Mouse (Mus musculus) R1 (cell line): Measurements from ENCODE around the gene Galnt16.

Source experiments
- DNase-seq: peaks from one replicate; pipeline ENCODE4 v3.0.0-alpha.2; 2018; ENCODE audit warnings: low read depth, low spot score

Galnt16 gene

GRCm38 (mm10) chr12:80598756-80599155, 80.7 kb downstream of the Galnt16 start:
- no peak for DNase-seq

GRCm38 (mm10) chr12:80601597-80602269, 83.7 kb downstream of the Galnt16 start:
- DNase-seq = no peak

- DNase-seq = no peak
These were observed 84.4 kb downstream of the Galnt16 start for GRCm38 (mm10) chr12:80602432-80602831.

- DNase-seq = no peak
These were observed 85.5 kb downstream of the Galnt16 start for GRCm38 (mm10) chr12:80603566-80603965.

GRCm38 (mm10) chr12:80604218-80604617, 86.1 kb downstream of the Galnt16 start:
- no peak for DNase-seq

- DNase-seq = no peak
These were observed 90.5 kb downstream of the Galnt16 start for GRCm38 (mm10) chr12:80608576-80608975.

- DNase-seq = no peak
These were observed 91.9 kb downstream of the Galnt16 start for GRCm38 (mm10) chr12:80609928-80610327.

- no peak for DNase-seq
These were observed 94.2 kb downstream of the Galnt16 start for GRCm38 (mm10) chr12:80612113-80612791.

- DNase-seq = peak; percentile 62
These were observed 97.5 kb downstream of the Galnt16 start for GRCm38 (mm10) chr12:80615371-80616257.

GRCm38 (mm10) chr12:80620501-80620900, 102.4 kb downstream of the Galnt16 start:
- DNase-seq = no peak

- no peak for DNase-seq
These were observed 113.7 kb downstream of the Galnt16 start for GRCm38 (mm10) chr12:80631790-80632189.

GRCm38 (mm10) chr12:80642725-80643692, 124.9 kb downstream of the Galnt16 start:
- peak; percentile 94 for DNase-seq

GRCm38 (mm10) chr12:80643693-80644505, 125.8 kb downstream of the Galnt16 start, which contains the start of the genes Slc39a9 and Erh:
Gene Slc39a9, plus strand, starts transcription at chr12:80643883.
Gene Erh, minus strand, starts transcription at chr12:80644341.
- DNase-seq = peak; percentile 98

GRCm38 (mm10) chr12:80644506-80644868, 126.4 kb downstream of the Galnt16 start:
- no peak for DNase-seq

GRCm38 (mm10) chr12:80646377-80646776, 128.3 kb downstream of the Galnt16 start:
- DNase-seq = no peak

GRCm38 (mm10) chr12:80653951-80654658, 136.0 kb downstream of the Galnt16 start:
- no peak for DNase-seq

GRCm38 (mm10) chr12:80654659-80655025, 136.6 kb downstream of the Galnt16 start:
- DNase-seq = no peak

- no peak for DNase-seq
These were observed 140.6 kb downstream of the Galnt16 start for GRCm38 (mm10) chr12:80658661-80659060.

GRCm38 (mm10) chr12:80662322-80662721, 144.2 kb downstream of the Galnt16 start:
- no peak for DNase-seq
